Mouse (Mus musculus) layer of hippocampus, adult 6 months (tissue): ENCODE measurements around the gene Col3a1. TPM values are rescaled to one million over a fixed set of nuclear protein-coding genes. Genes with fewer than 3 reads are reported as not detected.

Source experiments
- long read RNA-seq, 2 experiments: library from polyadenylated mRNA; unstranded; transcript quantifications; one replicate each; pipeline ENCODE4 v2.0.0; 2019 to 2020
- microRNA-seq: library from miRNA; unstranded; fragments of <30 nt; microRNA quantifications from one replicate; pipeline ENCODE4 v1.2.0, GENCODE M21; 2020
- polyA plus RNA-seq: library from polyadenylated mRNA; unstranded; fragments of <200 nt; fragmentation: Nextera tagmentation; gene quantifications from 2 replicates; pipeline ENCODE4 v1.2.3, GENCODE M21; 2021

Col3a1 gene
- 0.40 and 0.75 TPM in 2 replicates for polyA plus RNA-seq
- long read RNA-seq, experiment 1, full-length matches to known transcripts = 1 of 2 reads
- long read RNA-seq, experiment 1, partial matches to known transcripts = 1 of 2 reads
- long read RNA-seq, experiment 1, other reads (novel, unspliced or antisense) = 0 of 2 reads
- long read RNA-seq, experiment 2, full-length matches to known transcripts = 5 of 5 reads
- long read RNA-seq, experiment 2, partial matches to known transcripts = 0 of 5 reads
- long read RNA-seq, experiment 2, other reads (novel, unspliced or antisense) = 0 of 5 reads

DNA sequence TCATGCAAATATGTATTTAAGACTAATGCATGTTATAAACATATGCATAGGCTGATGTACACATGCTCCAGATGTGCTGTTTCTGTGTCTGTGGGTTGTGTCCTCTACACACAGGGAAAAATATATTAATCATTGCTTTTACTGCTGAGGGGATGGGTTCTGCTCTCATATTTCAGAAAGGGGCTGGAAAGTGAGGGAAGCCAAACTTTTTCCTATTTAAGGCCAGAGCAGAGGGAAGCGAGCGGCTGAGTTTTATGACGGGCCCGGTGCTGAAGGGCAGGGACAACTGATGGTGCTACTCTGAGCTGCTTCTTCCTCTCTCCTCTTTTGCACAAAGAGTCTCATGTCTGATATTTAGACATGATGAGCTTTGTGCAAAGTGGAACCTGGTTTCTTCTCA, at the start of gene Col3a1:
Gene Col3a1, plus strand, starts transcription at position 151 of the 400 bp plus-strand sequence.

Small RNA genes lying within 50 kb of the gene (microRNA-seq; reads per million reads assigned to microRNA genes)
- not detected for gene Gm47302

Other genes starting within 250 kb of the Col3a1 start
- gene Col5a2, start 191.7 kb downstream of the Col3a1 start, polyA plus RNA-seq = 0.08 and 0.13 TPM in 2 replicates